Mouse (Mus musculus) liver, adult 2 months (tissue): ENCODE data around the gene Rps11.

Experiments used
- CTCF ChIP-seq: fragments of 200-500 bp; IDR thresholded peaks from 2 replicates; pipeline ENCODE4 v1.5.1; 2011; ENCODE audit warnings: low read depth, low read length, control low read depth
- POLR2A ChIP-seq: fragments of 200-500 bp; IDR thresholded peaks from 2 replicates; pipeline ENCODE4 v1.6.1; 2011; ENCODE audit warnings: low read length, control low read depth; ENCODE audit not compliant: insufficient read depth; ENCODE audit errors: extremely low read depth

DNA sequence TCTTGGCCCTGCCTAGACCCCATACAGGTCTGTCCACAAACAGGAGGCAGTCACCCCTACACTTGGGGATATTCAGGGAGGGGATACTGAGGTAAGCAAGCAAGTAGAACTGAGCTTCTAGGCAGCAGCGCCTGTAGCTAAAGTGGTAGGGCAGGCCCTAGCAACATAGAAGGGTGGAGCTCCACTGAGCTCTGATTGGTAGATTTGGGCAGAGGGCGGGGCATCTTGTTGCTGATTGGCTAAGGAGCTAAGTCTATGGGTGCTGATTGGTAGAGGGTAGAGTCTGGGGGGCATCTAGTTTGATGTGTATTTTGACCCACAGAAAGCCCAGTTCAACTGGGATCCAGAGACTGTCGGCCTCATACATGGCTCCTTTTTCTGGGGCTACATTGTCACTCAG, 45.3 kb upstream of the Rps11 start:
- TF ChIP-seq POLR2A, result no peak
- no peak for TF ChIP-seq CTCF
